Mouse (Mus musculus) heart, adult 2 months (tissue): ENCODE measurements at regions not wholly inside any gene's neighbourhood (a gene's known extent, or its start where the extent isn't known, plus 50 kb on each side); places are given as distances from the start of the nearest gene placed in this dataset.

Experiments used
- DNase-seq, 2 experiments: peaks; one replicate each; pipeline ENCODE4 v3.0.0; 2021
- H3K27ac ChIP-seq: fragments of 200-600 bp; 2 replicates; pipeline ENCODE4 v1.8.1; 2022
- H3K27me3 ChIP-seq: fragments of 200-500 bp; 2 replicates; pipeline ENCODE4 v1.6.1; 2012; ENCODE audit warnings: mild to moderate bottlenecking, low read length, inconsistent platforms, mixed read lengths; ENCODE audit not compliant: control insufficient read depth, insufficient read depth
- H3K36me3 ChIP-seq: fragments of 200-500 bp; 2 replicates; pipeline ENCODE4 v1.6.1; 2012; ENCODE audit warnings: low read length, inconsistent platforms; ENCODE audit not compliant: control insufficient read depth, insufficient read depth
- H3K4me1 ChIP-seq: fragments of 200-500 bp; 2 replicates; pipeline ENCODE4 v1.6.1; 2011; ENCODE audit warnings: low read length; ENCODE audit not compliant: control insufficient read depth, insufficient read depth
- H3K4me3 ChIP-seq: fragments of 200-600 bp; 2 replicates; pipeline ENCODE4 v1.8.1; 2022
- H3K79me2 ChIP-seq: fragments of 200-500 bp; replicated peaks from 2 replicates; pipeline ENCODE4 v1.6.1; 2012; ENCODE audit warnings: mild to moderate bottlenecking, inconsistent platforms, low read length, moderate library complexity, mixed read lengths; ENCODE audit not compliant: control insufficient read depth, insufficient read depth
- H3K9ac ChIP-seq: fragments of 200-500 bp; 2 replicates; pipeline ENCODE4 v1.6.1; 2012; ENCODE audit warnings: low read depth, mild to moderate bottlenecking, control low read depth, inconsistent platforms, low read length, mixed read lengths
- CTCF ChIP-seq: fragments of 200-600 bp; IDR thresholded peaks from 2 replicates; pipeline ENCODE4 v1.8.1; 2022; ENCODE audit warnings: antibody characterized with exemption, mild to moderate bottlenecking, moderate library complexity
- EP300 ChIP-seq: fragments of 200-500 bp; IDR thresholded peaks from 2 replicates; pipeline ENCODE4 v1.6.1; 2011; ENCODE audit warnings: low read depth, low read length, control low read depth; ENCODE audit not compliant: insufficient read depth
- POLR2A ChIP-seq: fragments of 200-500 bp; IDR thresholded peaks from 2 replicates; pipeline ENCODE4 v1.6.1; 2011; ENCODE audit warnings: mild to moderate bottlenecking, low read depth, low read length, control low read depth; ENCODE audit not compliant: insufficient read depth
- WGBS: fragments of 180-500 bp; shearing (Covaris S2); methylation state at CpG from one replicate; pipeline ENCODE4 v1.1.7; 2018; 5-methylcytosine and 5-hydroxymethylcytosine counted together
- intact Hi-C: fragments of 180-260 bp; cut with DNase I; formaldehyde crosslinking; loops from one replicate; pipeline ENCODE4 v1.15.1; 2025

- no peak for DNase-seq
- H3K9ac ChIP-seq = no peak overlapping the region
- H3K36me3 ChIP-seq = no peaks in the 10 kb centered on the region
- intact Hi-C loops = no loop called here
- H3K4me3 ChIP-seq = no peak overlapping the region
- H3K79me2 ChIP-seq = no peaks in the 10 kb centered on the region
- H3K27me3 ChIP-seq = no peaks in the 10 kb centered on the region
- H3K4me1 ChIP-seq = peaks cover under 1% of the 10 kb centered on the region
- no peak overlapping the region for H3K27ac ChIP-seq
- WGBS = 79% methylated on average over 4 of the region's 4 CpGs
- no peak for TF ChIP-seq CTCF
- TF ChIP-seq EP300 = no peak
- no peak for TF ChIP-seq POLR2A
Observed at GRCm38 (mm10) chr6:51086347-51086746, 346.1 kb upstream of the Nfe2l3 start.

- Histone ChIP-seq H3K27ac (no peak overlapping the region), H3K36me3 (no peaks in the 10 kb centered on the region), H3K4me1 (no peaks in the 10 kb centered on the region; the same call in none of the 2 replicates), H3K79me2 (no peaks in the 10 kb centered on the region), H3K4me3 (no peak overlapping the region), H3K27me3 (no peaks in the 10 kb centered on the region), H3K9ac (no peak overlapping the region)
- no peak for DNase-seq
- 67% methylated on average over 2 of the region's 2 CpGs for WGBS
- TF ChIP-seq CTCF (no peak), POLR2A (no peak), EP300 (no peak)
- intact Hi-C loops = no loop called here
Observed at GRCm38 (mm10) chr6:51087806-51088205, 344.7 kb upstream of the Nfe2l3 start.

- Histone ChIP-seq H3K27ac (no peak overlapping the region), H3K4me3 (no peak overlapping the region), H3K27me3 (no peaks in the 10 kb centered on the region), H3K4me1 (no peaks in the 10 kb centered on the region; the same call in 1 of the 2 replicates), H3K79me2 (no peaks in the 10 kb centered on the region), H3K36me3 (no peaks in the 10 kb centered on the region), H3K9ac (no peak overlapping the region)
- DNase-seq = no peak
- 75% methylated on average over 6 of the region's 6 CpGs for WGBS
- TF ChIP-seq CTCF = no peak
- no peak for TF ChIP-seq EP300
- TF ChIP-seq POLR2A = no peak
- intact Hi-C loops = no loop called here
Observed at GRCm38 (mm10) chr6:51088641-51089372, 343.7 kb upstream of the Nfe2l3 start.

GRCm38 (mm10) chr6:51093196-51093595, 339.3 kb upstream of the Nfe2l3 start:
- Histone ChIP-seq H3K4me3 (no peak overlapping the region), H3K4me1 (no peaks in the 10 kb centered on the region), H3K27me3 (no peaks in the 10 kb centered on the region), H3K9ac (no peak overlapping the region), H3K36me3 (no peaks in the 10 kb centered on the region), H3K79me2 (no peaks in the 10 kb centered on the region), H3K27ac (no peak overlapping the region)
- intact Hi-C loops = no loop called here
- TF ChIP-seq EP300 (no peak), CTCF (no peak), POLR2A (no peak)
- WGBS = 89% methylated on average over 4 of the region's 4 CpGs
- DNase-seq = no peak

GRCm38 (mm10) chr6:51094304-51094703, 338.2 kb upstream of the Nfe2l3 start:
- intact Hi-C loops = no loop called here
- H3K36me3 ChIP-seq = no peaks in the 10 kb centered on the region
- no peak for DNase-seq
- TF ChIP-seq EP300 (no peak), CTCF (no peak), POLR2A (no peak)
- no peaks in the 10 kb centered on the region for H3K79me2 ChIP-seq
- no peak overlapping the region for H3K27ac ChIP-seq
- H3K9ac ChIP-seq = no peak overlapping the region
- H3K27me3 ChIP-seq = no peaks in the 10 kb centered on the region
- WGBS = 92% methylated on average over 10 of the region's 10 CpGs
- H3K4me1 ChIP-seq = no peaks in the 10 kb centered on the region
- no peak overlapping the region for H3K4me3 ChIP-seq

- intact Hi-C loops = no loop called here
- no peak overlapping the region for H3K4me3 ChIP-seq
- DNase-seq = no peak
- H3K36me3 ChIP-seq = no peaks in the 10 kb centered on the region
- TF ChIP-seq EP300 (no peak), POLR2A (no peak), CTCF (no peak)
- no peaks in the 10 kb centered on the region for H3K79me2 ChIP-seq
- no peak overlapping the region for H3K9ac ChIP-seq
- WGBS = 63% methylated on average over 6 of the region's 6 CpGs
- H3K27ac ChIP-seq = no peak overlapping the region
- H3K4me1 ChIP-seq = no peaks in the 10 kb centered on the region
- no peaks in the 10 kb centered on the region for H3K27me3 ChIP-seq
Observed at GRCm38 (mm10) chr6:51097488-51097887, 335.0 kb upstream of the Nfe2l3 start.
